Mouse (Mus musculus) ovary, postnatal 36 days (tissue): Measurements from ENCODE around the gene Sqor.
A peak's percentile ranks its signal among the peaks of the same experiment; 100 is the strongest.

ENCODE experiments used
- DNase-seq: peaks from one replicate; pipeline ENCODE4 v3.0.0; 2022; ENCODE audit warnings: low spot score, mixed read lengths

Sqor gene

GRCm38 (mm10) chr2:122765071-122765793 is at the start of gene Sqor:
Gene Sqor (plus strand): TSS chr2:122765237.
- peak; percentile 80 for DNase-seq

GRCm38 (mm10) chr2:122716301-122716842 is 48.7 kb upstream of the Sqor start:
- no peak for DNase-seq

DNA sequence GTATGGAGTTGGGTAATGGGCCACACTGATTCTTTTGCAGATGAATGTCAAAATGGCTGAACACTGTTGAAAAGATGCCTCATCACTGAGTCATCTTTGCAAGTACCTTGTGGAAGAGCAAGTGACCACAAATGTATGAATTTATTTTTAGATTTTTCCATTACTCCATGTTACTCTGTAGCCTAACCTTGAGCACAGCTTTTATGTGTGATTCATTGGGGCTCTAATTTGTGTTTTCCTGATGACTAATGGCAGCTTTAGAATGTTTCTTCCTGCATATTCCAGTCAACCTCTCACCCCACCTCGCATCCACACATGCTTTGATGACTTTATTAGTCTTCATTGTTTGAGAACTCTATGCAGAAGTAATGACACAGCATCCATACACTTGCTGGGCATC is 45.8 kb upstream of the Sqor start:
- DNase-seq: no peak

DNA sequence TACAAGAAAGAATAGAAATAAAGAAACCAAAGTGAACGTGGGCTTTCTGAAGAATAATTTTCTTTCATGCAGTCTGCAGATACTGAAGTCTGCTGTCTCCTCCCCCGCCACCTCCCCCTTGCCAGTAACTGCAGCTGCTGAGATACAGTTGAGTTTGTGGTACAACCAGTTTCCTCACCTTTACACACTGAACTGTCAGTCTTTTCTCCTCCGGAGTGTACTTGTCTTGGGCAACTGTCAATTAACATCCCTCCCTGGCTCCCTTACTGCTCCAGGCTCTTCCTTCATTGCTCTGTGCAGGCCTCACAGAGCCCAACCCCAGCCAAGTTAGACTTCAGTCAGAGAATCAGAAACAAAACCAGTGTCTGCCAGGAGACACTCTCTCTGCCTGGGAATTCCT is 44.5 kb upstream of the Sqor start:
- DNase-seq: no peak

DNA sequence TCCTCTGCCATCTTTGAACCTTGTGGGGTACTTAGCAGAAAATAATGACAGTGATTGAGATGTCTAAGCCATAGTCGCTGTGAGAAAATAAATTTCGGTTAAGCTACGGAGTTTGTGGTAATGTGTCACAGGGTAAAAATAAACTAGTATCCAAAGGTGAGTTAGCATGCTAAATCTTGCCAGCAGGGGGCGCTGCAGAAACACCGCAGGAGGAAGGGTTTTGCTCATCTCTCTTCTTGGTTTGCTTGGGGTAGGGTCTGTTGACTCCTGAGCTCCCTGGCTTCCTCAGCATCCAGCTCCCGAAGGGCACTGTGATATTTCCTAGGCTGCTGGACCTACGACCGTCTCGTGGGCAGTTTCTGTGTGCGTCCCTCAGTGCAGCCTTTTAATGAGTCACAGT is 39.4 kb upstream of the Sqor start:
- peak; percentile 15 for DNase-seq

DNA sequence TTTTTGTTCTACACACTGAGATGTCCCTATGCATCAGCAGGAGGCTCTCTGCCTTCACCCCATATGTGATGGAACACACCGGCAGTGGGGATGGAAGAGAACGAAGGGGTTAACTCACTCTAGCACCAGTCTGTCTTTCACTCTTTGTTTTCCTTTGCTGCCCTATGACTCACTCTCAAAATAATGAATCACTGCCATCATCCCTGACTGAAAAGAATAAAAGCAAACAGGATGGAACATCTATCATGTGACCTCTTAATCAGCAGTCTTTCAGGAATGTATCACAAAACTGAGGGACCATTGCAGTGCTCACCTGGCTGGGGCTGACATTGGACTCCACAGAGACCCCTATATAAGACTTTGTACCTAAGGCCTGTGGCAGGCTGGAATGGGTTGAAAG is 33.6 kb upstream of the Sqor start:
- no peak for DNase-seq

DNA sequence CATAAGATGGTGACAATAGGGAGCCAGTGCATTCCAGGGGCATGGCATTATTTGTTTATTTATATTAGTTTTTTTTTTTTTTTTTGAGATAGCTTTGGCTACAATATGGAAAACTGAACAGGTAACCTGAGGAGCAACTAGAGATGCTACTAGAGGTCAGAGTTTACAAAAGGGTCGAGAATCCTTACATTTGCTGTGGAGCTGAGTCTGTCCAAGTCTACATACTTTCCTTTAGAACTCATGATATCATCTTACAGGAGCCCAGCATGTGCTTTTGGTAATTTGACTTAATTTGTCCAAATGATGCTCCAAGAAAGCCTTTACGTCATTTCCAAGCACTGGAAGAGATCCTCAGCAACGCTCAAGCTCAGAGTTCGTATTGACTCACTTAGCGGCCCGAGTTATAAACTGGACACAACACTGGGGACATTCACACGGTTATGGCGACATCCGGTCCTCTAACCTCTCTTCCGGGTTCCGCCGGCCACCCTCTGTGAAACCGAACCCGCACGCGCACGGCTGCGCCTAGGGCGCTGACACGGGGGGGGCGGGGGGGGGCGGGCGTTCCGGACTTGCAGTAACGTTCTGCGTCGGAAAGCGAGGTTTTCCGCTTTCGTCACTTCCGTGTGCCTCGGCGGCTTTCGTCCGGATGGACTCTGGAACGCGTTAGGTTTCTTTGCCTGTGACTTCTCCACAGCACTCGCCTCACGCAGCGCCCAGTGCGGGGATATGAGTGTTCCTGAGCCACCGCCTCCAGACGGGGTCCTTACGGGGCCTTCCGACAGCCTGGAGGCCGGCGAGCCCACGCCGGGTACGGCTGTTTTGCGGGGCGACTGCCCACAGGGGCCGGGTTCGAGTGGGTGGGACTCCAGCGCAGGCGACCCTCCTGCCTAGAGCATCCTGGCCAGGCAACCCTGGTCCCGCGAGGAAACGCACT is 26.9 kb upstream of the Sqor start, which contains the start of gene Bloc1s6:
Bloc1s6 (plus strand) TSS at position 610 of the 937 bp plus-strand sequence.
- DNase-seq: peak; percentile 85

DNA sequence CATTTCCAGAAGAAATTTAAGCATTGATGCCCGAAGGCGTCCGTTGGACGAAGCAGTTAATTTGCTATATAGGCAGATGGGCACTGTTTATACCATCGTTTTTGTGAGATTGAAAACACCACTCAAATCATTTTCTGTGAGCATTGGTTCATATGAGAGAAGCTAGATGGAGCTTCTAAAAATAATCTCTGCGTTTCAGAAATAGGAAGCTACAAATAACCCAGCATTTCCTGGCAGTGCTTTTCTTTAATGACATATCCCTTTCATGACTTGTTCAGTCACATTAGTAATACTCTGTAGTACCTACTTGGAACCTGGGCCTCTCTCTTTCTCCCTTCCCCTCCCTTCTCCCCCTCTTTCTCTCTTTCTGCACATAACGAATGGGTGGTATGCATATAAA is 26.0 kb upstream of the Sqor start:
- DNase-seq: no peak

DNA sequence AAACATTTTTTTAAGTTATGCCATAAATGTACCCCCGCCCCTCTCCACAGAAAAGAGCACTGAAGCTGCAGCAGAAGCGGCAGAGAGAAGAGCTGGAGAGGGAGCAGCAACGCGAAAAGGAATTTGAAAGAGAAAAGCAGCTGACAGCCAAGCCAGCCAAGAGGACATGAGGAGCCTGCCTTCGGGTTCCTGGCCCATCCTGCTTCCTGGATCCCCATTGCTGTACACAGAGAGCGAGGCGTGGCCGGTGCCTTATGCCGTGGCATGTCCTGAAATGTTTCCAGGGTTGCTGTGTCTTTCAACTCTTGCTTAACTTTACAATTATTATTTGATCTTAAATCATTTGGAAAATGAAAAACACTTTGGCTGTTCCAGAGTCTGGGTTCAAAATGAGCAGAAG is 18.6 kb upstream of the Sqor start:
- DNase-seq: no peak

DNA sequence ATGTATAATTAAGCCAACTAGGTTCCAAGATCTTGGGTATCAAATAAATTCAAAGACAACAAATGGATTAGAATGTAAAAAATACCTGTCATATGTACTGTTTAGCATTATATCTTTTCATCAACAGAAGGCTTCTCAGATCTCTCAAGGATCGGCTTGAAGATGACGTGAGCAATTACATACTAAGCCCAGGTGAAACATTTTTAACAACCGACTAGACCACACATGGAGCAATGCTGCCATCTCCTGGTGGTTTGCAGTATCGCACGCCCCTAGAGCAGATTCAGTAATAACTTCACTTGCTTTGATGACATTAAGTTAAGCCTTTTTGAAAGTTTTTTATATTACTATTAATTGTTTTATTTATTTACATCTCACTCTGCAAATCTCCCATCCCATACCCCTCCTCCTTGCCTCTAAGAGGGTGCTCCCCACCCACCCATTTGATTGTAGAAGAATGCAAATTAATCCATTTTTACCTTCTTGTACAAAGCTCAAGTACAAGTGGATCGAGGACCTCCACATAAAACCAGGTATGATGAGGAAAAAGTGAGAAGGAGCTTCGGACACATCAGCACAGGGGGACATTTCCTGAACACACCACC is 11.2 kb upstream of the Sqor start:
- peak; percentile 39 for DNase-seq

DNA sequence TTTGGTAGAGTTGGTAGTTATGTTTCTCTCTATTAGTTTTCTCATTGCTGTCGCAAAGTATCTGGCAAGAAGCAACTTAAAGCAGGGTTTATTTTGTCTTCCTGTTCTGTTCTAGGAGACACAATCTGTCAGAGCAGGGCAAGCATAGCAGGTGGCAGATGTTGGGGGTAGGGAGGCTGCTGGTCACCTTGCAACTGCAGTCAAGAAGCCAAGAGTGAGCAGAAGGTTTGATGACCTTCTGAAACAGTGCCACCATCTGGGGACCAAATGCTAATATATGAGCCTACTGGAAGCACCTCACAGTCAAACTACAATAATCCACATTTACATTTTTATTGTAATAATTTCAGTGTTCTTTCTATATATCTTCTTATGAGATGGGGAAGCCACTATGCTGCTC is 5.2 kb upstream of the Sqor start:
- DNase-seq: no peak

GRCm38 (mm10) chr2:122762991-122763390 is 2.0 kb upstream of the Sqor start:
- DNase-seq: no peak

- DNase-seq: no peak
Observed at GRCm38 (mm10) chr2:122764526-122764925, 511 bp upstream of the Sqor start.

DNA sequence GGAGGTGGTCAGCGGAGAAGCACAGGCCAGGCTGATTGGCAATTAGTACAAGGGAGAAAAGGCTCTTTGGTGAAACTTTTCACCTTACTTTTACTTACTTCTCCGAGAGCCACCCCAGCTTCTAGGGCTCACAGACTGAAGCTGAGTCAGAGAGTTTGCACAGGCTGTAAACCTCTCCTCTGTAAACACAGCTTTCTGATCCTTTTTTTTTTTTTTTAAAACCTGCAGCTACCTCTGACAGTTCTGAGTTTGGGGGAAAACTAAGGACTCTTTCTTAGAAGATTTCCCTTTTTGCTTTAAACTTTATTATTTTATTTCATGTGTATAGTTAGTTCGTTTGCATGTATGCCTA is 733 bp downstream of the Sqor start:
- DNase-seq: no peak

GRCm38 (mm10) chr2:122771002-122771401 is 6.0 kb downstream of the Sqor start:
- no peak for DNase-seq

DNA sequence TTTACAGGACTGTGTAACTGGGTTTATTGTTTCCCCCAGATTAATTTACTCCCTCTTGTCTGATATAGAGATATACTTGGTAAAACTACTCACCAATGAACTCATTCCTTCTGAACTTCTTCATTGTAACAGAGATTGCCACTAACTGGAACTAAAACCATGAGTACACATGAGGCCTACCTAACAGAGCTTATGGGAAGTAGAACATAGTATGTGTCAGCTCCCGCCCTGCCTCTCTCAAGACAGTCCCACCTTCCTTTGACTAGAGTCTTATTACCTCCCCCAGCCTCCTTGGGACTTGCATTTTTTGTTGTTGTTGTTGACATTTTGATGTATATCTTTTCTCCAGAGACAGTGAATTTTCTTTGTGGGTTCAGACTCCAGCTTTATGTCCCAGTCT is 7.9 kb downstream of the Sqor start:
- DNase-seq: no peak

DNA sequence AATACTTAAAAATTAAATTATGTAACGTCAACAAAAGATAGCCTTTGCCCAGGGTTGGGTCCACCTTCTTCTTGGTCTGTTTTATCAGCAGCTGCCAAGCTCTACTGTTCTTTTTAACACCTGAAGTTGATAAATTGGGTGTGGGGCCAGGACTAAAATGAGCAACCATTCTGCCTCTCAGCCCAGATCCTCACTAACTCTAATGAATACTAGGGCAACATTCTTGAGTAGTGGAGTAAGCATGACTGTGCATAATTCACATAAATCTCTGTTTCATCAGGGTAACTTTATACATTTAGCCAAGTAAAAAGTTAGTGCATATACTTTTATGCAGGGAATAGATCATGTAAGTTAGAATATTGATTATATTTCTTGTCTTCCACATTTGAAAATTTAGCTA is 10.5 kb downstream of the Sqor start:
- no peak for DNase-seq

- DNase-seq: no peak
Observed at GRCm38 (mm10) chr2:122776823-122777222, 11.8 kb downstream of the Sqor start.

- no peak for DNase-seq
Observed at GRCm38 (mm10) chr2:122779967-122780366, 14.9 kb downstream of the Sqor start.

DNA sequence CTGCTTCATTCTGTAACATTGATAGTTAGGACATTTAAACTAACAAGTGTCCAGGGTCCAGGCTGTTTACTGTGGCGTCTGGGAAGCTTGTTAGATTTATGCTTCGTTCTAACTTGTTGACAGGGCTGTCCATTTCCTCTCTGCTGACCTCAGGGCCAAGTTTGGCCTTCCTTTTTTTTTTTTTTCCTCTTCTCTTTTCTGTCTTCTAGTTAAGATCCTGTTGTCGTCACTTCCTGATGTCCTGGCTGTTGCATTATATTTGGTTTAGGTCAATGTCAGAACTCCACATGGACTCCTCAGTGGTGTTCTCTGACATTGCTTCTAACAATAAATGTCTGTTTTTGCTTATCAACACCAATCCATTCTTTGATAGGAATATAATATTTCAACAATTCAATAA is 15.4 kb downstream of the Sqor start:
- DNase-seq: no peak

DNA sequence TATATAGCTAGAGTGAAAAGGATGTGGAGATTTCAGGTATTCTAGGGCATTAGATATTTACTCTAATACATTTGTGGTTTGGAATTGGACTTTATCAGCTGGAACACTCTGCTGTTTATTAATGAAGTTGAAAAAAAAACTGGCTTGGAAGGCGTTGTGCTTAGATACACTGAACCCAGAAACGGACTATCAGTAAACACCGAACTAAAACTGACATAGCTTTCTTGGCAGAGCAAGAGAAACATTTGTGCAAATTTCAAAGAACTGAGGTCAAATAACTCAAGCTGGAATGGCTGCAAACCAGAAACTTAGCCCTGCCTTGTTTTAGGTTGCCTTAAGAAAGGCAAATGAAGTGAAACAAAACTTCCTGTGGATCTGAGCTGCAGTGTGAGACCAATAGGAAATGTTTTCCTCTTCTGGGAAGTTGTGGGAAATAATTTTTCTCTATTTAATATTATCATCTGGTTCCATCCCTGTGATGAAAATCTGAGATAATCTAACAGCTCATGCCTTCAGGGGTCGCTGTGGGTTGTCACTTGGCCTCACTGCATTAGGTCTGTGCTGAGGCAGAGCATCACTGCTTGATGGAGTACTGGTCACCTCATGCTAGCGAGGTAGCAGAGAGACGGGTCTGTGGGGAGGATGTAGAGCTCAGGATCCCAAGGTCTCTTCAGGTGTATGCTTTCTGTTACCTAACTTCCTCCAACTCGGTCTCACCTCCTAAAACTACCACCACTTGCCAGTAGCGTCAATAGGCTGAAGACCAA is 16.7 kb downstream of the Sqor start:
- no peak for DNase-seq

DNA sequence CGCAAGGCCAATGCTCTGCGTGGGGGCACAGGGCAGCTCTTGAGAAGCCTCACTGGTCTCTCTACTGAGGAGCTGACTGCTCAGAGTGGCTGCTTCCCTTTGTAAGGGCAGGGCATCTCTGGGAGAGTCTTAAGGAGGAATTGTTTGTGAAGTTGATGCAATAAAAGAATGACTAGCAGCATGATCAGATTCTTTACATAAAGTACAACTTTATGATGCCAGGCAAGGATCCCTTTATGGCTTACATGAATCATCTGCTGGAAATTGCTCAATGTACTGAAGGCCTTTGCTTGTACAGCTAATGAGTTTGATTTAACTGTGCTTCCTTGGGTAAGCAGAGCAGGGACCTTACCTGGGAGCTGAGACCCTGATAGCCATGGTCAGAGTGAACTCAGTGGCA is 18.7 kb downstream of the Sqor start:
- DNase-seq: no peak
